Mouse (Mus musculus): Measurements from ENCODE around the gene Ada.
"Not testable (repeated sequence)": the region's sequence is repeated elsewhere in the genome, so short reads cannot be mapped to it uniquely, and the experiment has no call there.

Ada gene

DNA sequence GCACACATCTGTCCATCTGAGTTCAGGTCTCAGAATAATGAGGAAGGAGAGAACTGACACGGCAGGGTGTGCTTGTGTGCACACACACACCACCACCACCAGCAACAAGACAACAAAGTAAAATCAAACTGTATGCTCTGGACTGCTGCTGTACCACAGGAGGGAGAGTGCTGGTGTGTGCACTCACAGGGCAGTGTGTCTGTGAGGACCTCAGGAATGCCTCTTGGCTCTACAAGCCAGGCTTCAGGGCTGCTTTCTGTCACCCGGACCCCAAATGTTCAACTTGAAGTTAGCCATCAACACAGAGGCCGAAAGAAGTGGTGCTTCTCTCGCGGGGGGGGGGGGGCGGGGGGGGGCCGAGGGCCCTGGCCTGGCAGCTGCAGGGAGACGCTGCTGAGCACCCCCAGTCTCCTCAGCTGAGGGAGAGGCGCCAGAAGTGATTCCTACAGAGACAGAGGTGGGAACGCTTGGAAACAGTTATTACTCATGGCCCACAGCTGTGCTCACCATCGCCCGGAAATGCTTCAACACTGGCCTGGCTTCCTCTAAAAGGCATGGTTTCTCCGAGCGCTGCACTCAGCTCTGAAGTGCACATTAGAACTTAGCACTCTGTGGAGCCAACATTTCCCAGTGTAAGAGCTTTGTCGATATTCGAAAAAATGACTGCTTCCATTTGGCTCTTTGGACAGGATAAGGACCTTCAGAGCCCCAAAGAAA is 52.1 kb downstream of the Ada start:
- DNase-seq (ENCODE audit: low spot score in 2 of 2) = no peak

DNA sequence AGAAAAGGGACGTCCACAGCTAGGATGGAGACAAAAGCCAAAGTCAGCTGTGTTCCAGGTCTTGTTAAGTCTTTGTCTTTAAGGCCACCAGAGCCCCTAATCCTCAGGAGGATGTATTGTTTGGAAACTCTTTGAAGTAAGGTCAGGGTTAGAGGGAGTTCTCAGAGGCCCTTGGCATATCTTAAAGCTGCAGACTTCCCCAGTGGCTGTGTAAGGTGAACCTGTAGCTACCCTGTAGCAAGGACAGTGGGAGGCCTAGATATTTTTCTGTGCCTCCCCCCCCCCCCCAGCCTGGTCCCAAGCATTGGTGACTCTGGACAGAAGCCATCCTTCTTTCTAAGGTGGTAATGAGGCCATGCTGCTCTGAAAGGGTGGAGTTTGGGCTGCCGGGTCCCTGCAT is 53.3 kb downstream of the Ada start:
- no peak for DNase-seq (ENCODE audit: low spot score in 2 of 2)

DNA sequence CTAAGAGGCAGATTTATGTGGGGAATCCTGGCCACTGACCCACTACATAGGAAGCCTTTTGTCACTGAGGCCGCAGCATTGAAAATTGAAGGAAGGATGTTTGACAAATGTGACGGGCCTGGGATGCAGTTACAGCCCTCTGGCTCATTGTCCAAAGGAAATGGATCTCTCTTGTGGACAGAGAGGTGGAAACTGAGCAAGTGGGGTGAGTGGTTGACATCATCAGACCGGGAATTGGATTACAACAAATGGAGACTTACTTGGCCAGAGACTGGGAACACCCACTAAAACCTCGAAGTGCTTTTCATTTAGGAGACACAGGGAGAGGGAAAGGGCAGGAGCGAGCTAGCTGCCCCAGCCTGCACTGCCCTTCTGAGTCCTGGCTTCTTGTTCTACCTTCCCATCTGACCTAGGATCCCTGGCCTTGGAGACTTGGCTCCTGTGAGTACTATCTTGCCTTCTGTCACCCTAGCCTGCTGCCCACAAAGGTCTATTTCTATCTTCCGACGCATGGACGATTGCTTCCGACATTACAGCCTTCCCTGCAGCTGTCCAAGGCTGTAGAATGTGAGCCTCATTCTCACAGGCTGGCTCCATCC is 56.2 kb downstream of the Ada start:
- no peak for DNase-seq (ENCODE audit: low spot score in 2 of 2)

DNA sequence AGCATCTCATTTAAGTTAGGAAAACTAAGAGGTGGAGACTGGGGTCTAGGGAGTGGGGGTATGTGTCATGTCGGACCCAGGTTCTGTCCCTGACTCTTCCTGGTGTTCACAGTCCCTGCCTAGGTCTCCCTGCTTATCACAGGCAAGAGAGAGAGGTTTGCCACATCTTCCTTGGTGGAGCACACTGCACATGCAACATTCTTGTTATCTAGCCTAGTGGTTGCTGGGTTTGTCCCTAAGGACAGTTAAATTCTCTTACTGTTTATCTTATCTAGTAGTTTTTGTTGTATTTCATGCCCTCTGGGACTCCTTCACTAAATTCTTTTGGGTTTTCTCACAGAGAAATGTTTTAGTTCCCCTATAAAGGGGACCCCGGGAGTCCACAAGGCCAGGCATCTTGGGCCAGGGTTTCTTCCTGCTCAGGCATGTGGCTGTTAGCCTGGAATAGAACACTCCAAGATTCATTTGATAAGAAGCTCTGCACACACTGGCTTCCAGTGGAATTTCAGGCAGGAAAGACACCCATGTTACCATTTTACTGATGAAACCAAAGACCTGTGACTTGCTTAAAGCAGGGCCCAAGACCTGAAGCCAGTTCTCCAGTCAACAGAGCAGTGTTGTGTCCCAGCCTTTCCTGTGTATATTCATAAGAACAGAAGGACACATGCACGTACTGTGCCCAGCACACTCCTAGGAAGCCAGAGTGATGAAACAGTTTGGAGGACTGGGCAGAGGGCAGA is 57.0 kb downstream of the Ada start:
- DNase-seq (ENCODE audit: low spot score in 2 of 2) = no peak

DNA sequence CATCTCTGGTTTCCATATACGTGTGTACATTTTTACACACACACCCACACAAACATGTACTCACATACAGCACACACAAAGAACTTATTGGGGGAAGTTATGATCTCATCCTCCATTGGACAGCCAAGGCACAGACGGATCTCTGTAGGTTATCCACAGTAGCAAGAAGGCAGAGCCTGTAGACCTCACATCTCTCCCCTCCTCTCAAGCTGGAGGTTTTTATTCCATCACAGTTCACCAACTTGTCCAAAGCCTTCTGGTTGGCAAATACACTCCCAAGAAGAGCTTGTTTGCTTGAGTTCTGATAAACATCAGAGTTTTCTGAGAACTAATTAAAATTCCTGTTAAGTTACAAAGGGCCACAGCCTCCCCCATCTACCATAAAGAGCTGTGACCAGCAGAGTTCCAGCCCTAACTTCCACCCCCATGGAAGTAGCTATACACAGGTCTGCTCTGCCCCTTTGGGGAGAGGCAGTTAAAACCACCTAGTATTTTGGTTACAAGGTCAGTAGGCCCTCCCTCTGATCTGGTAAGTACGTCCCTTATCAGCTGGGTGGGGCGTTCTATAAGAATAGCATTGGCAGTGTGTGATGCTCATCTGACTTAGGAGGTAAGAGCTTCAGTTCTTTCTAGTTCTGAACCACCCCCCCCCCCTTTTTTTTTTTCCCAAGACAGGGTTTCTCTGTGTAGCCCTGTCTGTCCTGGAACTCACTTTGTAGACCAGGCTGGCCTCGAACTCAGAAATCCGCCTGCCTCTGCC is 58.0 kb downstream of the Ada start:
- DNase-seq (ENCODE audit: low spot score in 2 of 2) = no peak

DNA sequence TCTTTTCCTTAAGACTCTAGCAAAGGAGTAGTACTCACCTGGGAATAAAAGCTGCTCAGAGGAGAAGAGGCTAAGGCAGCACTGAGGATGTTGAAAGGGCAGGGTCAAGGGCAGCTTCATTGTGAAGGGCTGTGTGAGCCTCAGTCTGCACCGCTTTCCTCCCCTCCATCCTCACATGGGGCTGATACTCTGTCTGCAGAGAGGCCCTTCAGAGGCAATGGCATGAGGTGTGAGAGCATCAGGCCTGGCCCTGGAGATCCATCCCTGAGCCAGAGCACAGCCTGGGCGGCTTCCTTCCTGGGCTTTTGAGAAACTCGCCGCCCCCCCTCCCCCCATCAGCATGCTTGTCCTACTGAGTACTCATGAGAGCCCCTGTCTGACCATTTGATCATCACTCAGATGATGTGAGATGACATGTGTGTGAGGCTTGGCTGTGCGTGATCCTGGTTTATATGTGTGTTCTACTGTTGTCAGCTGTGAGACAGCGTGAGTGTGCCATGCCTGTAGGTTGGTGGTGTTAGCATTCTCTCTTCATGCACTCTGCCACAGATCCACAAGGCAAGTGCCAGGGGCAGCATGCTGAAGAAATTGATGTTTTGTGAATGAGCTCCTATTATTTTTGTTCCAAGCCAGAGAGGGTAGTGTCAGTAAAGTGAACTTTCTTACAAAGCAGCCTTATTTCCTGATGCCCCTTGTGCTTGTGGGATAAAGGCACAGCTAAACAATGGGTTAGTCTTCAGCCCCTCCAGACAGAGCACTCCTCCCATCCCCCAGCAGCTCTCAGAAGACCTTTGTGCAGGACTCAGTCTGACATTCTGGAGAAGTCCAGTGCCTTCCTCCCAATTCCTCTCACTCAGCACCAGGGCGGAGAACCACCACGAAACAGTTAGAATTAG is 59.4 kb downstream of the Ada start:
- DNase-seq (ENCODE audit: low spot score in 2 of 2) = no peak

DNA sequence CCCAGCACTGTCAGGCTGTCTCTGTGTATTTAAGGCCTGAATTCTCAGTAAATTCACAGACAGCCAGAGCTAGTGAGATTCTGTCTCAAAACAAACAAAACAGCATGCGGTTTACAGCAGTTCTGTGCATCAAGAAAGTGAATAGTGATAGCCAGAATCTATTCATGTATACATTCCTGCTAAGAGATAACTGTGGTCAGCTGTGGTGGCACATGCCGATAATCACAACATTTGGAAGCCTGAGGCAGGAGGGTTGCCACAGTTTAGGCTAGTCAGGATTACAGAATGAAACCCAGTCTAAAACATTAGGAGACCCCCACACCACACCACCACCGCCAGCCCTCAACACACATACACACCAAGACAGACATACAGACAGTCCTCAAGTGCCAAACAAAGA is 60.3 kb downstream of the Ada start:
- DNase-seq (ENCODE audit: low spot score in 2 of 2) = no peak

DNA sequence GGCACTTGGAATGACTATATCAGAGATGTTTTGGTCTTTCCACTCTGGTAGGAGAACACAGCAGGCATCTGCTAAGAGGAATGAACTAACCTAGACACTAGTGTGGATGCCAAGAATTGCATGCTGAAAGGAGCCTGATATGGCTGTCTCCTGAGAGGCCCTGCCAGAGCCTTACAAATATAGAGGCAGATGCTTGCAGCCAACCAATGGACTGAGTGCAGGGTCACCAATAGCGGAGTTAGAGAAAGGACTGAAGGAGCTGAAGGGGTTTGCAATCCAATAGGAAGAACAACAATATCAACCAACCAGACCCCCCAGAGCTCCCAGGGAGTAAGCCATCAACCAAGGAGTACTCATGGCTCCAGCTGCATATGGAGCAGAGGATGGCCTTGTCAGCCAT is 61.7 kb downstream of the Ada start:
- DNase-seq (ENCODE audit: low spot score in 2 of 2) = not testable (repeated sequence)

DNA sequence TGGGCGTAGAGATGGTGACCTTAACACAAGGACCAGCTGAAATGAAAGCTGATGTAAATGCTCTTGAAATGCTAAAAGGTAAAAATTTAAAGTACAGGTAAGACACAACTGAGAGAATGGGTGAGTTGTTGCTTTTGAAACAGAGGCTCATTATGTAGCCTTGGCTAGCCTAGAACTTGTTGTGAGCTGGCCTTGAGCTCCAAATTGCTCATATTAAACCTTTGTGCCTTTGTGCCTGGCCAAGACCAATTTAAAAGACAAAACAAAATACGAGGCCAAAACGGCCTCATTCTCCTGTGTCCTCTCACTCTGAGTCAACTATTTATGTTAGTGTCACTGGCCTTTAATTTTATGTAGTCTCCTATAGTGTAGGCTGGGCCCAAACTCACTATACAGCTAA is 63.2 kb downstream of the Ada start:
- DNase-seq (ENCODE audit: low spot score in 2 of 2) = no peak

DNA sequence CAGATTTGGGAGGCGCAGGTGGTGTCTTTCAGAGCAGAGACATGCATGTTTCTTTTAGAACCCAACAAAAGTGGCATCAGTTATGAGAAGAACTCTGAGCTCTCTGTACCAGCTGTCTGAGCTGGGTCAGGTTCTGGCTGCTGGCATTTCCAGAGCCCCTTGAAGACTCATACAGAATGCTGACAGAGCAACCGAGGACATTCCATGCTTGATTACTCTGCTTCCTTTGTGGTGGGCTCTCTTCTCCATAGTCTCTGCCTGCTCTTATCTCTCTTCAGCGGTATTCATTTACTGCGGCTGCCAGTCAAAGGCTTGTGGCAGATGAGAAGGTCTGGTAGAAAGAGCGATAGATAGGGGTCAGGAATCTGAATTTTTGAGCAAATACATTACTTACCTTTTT is 63.8 kb downstream of the Ada start:
- DNase-seq (ENCODE audit: low spot score in 2 of 2) = no peak

DNA sequence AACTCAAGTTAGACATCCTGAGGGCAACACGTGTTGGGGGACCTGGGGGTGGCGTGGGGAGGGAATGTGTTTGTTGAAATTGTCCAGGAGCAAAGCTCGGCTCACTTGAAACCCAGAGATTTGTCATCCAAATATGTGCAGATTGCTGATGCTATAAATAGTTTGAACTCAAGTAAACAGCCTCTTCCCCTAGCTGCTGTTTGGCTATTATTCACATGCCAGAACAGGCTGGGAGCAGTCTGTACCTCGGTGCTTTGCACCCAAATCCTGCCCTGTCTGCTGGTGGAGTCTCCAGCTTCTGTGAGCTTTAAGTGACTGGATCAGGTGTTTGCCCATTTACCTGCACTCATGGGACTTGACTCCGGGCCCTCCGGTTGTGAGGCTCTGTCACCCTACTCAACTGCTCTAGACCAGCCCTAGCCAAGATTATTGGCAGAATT is 64.3 kb downstream of the Ada start:
- no peak for DNase-seq (ENCODE audit: low spot score in 2 of 2)

DNA sequence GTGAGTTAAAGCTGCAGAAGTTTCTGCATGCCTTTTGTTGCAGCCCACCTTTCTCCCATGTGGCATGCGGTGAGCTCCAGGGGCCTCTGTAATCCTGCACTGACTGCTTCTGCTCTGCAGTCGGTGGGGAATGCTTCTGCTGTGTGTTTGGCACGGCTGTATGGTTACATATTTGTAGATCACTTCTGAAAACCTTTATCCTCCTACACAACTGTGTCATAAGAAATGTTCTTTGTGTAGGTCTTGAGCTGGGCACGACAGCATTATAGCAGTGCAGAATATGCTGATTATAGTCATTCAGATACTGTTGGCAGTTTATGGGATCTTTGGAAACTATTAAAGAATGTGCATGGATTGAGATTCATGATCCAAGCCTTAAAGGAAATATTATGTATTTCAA is 64.8 kb downstream of the Ada start:
- no peak for DNase-seq (ENCODE audit: low spot score in 2 of 2)

DNA sequence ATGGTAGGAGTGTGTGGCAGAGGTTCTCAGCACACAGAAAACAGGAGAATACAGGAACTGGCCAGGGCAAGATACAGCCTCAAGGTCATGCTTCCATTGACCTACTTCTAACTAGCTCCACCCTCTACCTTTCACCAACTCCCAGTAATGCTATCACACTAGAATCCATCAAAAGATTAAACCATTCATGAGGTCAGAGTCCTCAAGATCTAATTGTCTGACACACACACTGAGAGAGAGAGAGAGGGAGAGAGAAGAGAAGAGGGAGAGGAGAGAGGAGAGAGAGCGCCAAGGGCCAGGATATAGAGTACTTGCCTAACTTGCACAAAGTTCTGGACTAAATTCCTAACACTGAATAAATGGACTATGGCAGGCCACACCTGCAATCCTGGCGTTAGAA is 67.7 kb downstream of the Ada start:
- DNase-seq (ENCODE audit: low spot score in 2 of 2) = no peak

DNA sequence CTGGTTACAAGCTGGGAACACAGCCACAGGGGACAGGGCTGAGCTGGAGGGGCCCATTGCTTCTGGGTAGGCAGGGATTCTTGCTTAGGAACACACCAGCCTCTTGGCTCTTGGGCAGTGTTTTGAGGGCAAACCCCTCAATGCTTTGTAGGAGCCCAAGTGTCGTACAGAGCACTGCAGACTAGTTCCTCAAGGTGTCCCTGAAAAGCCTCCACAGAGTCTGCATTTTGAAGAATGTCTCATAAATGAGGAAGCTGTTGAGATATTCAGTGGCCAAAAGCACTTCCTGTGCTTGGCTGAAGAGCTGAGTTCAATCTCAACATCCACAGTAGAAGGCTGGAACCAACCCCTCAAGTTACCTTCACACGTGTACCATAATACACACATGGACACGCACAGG is 73.3 kb downstream of the Ada start:
- no peak for DNase-seq (ENCODE audit: low spot score in 2 of 2)

Measured in spleen, postnatal 4 days (tissue).